Mouse (Mus musculus) kidney, postnatal 36 days (tissue): ENCODE results near the gene Scrn1.
A peak's percentile ranks its signal among the peaks of the same experiment; 100 is the strongest.

Source experiments
- DNase-seq, 2 experiments: peaks; one replicate each; pipeline ENCODE4 v3.0.0; 2021 to 2022; ENCODE audit warnings: mixed read lengths in 2 of 2

The Scrn1 gene

DNA sequence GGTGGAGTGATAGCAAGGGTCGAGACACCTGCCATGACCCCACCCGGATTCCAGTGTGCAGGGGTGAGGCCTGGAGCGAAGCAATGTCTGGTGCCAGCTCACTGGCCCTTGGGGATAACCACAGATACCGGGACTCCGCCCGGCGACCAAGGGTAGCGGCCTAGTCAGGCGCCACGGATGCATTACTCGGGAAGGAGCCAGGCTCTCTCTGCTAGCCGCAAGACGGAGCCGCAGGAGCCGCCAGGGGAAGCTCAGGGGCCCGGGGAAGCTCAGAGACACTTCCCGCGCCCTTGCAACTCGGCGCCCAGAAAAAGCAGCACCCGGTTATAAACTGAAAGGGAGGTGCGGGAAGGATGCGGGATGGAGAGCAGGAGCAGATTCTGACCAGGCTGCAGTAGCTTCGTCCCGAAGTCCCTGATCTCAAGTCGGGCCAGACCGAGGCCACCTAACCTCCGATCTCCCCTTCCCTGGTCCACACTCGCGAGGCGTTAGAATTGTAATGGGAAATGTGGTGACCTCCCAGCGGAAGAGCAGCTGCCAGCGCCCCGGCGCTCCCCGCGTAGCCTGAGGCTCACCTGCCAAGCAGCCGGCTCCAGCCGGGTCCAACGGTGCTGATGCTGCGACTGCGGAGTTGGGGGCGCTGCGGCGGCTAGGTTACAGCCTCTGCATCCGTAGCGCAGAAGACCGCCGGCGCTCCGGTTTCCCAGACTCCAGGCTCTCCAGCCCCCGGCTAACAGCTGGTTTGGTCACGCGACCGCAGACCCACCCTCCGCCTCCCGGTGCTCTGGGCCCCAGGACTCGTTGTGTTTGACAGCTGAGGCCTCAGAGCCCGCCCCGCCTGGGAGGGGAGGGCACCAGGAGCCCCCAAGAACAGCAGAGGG lies at the start of gene Scrn1:
Gene Scrn1, minus strand, starts transcription at position 825 of the 881 bp plus-strand sequence.
- DNase-seq = peak; percentile 37 to 52

DNA sequence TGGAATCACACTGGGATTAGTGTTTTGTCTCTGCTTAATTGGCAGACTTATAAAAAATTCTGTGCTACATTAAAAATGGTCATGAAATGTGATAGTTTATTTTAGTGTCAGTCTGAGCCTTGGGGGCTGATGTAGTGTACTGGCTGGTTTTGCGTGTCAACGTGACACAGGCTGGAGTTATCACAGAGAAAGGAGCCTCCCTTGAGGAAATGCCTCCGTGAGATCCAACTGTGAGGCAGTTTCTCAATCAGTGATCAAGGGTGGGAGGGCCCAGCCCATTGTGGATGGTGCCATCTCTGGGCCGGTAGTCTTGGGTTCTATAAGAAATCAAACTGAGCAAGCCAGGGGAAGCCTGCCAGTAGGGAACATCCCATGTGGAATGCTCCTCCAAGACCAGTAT lies 40.0 kb upstream of the Scrn1 start:
- DNase-seq = no peak

DNA sequence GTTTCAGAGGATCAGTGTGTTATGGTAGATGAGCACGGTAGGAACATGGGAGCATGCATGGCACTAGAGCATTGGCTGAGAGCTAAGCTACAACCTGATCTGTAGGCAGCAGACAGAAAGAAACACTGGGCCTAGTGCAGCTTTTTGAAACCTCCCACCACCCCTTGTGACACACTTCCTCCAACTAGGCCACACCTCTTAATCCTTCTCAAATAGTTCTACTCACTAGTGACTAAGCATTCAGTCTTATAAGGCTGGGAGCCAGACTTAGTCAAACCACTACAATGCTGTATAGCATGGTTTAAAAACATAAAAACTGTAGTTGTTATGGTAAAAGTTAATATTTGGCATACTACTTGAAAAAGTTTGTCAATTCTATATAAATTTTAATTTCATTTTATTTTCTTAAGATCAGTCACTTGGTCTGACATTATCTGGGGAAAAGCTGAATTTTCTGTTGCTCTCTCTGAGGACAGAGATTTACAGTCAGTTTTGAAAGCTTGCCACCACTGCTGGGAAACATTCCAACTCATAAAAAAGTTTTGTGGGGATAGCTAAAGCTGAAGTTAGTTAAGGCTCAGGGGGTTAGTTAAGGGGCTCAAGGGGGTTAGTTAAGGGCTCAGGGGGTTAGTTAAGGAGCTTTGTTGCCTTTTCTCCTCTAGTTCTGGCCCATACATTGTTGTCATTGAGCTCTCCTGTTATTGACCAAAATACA lies 37.9 kb upstream of the Scrn1 start:
- DNase-seq = peak in 1 of 2 experiments; percentile 60

DNA sequence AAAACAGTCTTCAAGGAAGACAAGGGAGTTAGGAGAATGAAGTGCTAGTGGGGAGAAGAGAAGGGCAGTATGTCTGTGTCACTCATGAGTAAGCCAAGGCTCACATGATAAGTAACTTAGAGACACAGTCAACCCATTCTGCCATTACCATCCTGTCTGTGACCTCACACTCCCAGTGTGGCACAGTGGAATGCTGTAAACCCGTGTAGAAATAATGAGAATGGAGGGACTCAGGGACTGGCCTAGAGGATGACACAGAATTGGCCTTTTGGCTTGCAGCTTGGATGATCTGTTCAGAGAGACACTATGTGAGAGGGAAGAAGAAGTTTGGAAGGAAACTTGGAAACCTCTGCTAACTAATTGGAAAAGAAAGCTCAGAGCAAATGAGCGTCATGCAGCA lies 36.6 kb upstream of the Scrn1 start:
- DNase-seq = no peak

DNA sequence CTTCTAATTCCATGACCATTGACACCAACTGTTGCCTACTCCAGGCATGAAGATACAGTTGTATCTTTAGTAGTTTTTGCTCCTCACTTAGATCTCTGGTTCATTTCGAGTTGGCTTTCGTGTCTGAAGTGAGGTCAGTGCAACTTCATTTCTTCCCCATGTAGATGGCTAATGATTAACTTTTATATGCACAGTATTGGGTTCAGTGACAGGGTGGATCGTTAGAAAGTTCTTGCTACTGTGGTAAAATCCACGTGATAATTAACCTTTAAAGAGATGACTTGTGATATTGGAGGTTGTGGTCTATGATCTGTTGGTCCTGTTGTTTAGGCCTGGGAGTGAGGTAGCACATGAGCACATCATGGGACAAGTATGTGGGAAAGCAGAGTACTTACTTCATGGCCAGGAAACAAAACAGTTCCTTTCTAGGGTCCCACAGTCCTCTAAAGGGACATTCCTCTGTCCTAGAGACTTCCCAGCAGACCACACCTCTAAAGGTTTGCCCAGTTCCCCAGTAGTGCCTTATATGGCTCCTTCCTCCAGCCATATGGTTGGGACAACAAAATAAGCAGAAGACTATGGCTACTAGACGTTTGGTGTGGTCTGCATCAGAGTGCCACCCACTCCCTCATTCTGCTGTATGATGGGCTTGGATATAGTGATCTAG lies 34.5 kb upstream of the Scrn1 start:
- DNase-seq = no peak

DNA sequence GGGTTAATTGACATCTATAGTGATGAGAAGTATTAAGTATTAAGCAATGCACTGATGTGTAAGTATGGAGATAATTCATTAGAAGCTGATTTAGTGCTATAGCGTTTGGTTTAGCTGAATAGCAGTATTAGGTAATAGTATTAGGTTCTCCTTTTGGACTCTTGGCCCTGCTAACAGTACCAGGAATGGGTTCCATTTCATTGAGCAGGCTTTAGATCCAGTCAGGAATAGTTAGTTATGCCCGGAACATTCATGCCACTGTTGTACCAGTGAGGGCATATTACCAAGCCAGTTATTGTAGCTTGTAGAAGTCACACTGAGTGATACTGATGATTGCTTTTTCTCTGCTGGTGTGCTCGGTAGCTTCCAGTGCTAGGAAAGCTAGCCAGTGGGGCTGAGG lies 31.4 kb upstream of the Scrn1 start:
- DNase-seq = peak in 1 of 2 experiments; percentile 53

DNA sequence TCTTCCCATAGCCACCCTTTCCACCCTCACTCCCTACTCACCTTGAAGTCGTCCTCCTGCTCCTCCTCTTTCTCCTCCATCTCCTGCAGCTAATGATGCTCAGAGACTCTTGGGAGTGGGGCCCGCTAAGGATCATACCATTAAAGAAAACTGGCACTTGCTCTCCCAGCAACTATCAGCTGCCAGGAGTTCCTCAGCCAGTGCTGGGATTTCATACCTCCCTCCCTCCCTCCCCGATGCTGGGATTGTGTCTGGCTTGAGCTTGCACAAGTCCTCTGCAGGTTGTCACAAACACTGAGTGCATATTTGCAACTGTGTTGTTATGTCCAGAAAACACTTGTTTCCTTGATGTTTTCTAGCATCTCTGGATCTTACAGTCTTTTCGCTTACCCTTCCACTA lies 30.9 kb upstream of the Scrn1 start, which contains the start of gene Fkbp14:
Gene Fkbp14, minus strand, starts transcription at position 101 of the 400 bp plus-strand sequence.
- no peak for DNase-seq

DNA sequence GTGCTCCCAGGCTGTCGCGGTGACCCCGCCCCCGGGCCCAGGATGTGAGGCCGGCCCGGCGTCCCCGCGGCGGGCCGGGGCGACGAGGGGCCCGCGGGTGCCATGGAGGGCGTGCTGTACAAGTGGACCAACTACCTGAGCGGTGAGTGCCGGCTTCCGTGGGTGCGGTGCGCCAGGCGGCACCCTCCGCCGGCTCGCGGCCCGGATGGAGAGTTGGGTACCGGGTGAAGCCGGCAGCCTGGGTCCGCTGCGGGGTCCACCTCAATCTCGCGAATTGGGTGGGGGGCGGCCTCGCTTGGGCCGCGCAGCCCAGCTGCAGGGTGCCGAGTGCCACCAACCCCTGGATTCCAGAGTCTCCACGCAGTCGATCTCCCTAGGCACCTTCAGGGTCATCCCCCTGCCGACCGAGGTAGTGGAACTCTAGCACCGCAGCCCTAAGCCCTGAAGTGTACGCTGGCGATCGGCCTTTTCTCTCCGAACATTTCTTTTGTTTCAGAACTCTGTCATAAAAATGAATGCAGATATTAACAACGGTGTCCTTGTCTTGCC lies 29.1 kb upstream of the Scrn1 start:
- DNase-seq = no peak

DNA sequence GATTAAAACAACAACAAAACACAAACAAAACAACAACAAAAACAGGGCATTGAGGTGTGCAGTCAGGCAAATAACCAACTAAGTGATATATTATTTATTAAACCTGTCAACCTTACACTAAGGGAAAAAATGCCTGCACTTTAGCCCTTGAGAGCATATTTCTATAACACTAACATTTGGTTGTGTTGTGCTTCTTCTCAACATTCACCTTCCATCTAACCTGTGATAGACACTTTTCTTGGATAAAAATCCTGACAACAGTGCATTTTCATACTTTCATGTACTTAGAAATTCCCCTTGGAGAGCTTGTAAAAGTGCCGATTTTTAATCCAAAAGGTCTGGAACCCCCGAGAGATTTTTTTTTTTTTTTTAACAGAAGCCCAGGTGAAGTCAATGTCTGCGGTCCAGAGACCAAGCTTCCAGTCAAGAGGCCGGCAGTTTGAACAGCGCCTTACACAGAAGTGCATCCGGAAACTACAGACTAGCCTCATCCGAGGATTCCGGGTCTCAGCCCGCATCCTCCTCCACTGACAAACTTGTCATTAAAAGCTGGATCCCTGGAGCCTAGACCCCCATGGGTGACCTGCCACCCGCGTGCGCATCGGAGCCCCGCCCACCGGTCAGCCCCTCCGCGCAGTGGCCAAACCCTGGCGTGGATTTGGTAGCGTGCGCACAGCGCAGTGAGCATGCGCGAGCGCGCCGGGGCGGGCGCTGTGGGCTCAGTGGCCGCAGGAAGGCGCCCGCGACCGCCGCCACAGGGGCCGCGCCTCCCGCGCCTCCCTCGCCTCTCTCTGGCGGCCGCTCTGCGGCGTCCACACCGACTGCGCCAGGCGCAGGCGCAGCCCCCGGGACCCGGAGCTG lies 28.4 kb upstream of the Scrn1 start, which contains the start of gene Plekha8:
Gene Plekha8, plus strand, starts transcription at position 643 of the 861 bp plus-strand sequence.
- DNase-seq = peak; percentile 94 to 98

DNA sequence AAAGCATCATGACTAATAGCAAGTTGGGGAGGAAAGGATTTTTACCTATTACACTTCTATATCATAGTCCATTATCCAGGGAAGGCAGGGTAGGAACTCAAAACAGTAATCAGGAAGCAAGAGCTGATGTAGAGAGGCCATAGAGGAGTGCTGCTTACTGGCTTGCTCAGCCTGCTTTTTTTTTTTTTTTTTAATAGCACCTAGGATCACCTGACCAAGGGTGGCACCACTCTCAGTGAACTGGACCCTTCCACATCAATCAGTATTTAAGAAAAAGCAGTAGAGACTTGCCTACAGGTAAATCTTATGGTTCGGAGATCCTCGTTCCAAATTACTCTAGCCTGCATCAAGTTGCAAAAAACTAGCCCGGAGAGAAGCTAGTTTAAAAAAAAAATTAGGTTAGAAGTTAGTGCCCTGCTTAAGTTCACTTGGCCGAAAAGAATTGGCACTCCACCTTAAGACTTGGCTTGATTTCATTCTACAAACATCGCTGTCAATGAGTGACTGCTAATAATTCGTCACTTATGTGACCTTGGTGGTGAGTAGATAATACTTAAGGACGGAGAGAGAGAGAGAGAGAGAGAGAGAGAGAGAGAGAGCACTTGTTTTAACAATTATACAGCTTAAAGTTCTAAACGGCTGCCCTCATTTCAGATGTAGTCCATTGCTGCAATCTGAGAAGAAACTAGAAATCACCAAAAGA lies 27.6 kb upstream of the Scrn1 start:
- DNase-seq = peak; percentile 40 to 69

DNA sequence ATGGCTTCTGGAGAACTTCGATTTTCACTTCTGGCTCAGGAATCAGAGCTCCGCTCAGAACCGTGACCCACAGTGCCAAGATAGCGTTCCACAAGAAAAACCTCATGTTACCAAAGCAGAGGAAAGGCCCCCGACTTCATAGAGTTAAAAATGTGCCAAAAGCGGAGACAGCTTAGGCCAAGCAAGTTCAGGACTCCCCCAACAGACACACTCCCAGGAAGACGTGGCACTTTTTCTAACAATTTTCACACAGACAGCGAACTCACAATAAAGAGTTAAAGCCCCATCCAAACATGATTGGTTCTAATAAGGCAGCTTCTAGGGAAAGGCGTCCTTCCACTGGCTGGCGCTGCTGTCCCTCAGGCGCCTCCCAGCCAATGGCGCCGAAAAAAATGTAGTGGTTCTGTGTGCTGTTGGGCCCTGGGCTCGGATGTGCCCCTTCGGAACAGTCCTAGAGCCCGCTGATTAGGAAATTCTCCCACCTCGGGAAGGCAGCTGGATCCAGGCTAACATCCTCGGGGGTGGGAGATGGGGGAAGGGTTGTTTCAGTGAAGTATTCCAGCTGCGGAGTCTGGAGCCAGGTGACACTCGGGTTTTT lies 26.7 kb upstream of the Scrn1 start:
- peak; percentile 96 to 97 for DNase-seq

DNA sequence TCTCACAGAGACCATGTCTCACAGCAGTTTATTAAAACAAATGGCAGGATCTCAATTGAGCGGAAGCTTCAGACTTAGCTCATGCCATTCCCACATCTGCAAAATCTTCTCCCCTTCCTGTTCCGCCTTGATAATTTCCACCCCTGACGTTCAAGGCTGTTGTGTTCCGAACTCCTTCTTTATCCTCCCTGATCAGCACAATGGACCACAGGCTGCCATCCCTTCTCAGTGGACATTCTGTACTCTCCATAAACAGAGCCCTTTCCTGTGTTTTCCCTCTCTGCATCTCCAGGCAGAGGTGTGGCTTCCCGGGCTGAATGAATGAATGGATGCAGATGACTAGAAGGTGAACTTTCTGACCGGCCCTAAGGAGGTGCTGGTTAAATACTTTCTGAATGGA lies 25.5 kb upstream of the Scrn1 start:
- no peak for DNase-seq

DNA sequence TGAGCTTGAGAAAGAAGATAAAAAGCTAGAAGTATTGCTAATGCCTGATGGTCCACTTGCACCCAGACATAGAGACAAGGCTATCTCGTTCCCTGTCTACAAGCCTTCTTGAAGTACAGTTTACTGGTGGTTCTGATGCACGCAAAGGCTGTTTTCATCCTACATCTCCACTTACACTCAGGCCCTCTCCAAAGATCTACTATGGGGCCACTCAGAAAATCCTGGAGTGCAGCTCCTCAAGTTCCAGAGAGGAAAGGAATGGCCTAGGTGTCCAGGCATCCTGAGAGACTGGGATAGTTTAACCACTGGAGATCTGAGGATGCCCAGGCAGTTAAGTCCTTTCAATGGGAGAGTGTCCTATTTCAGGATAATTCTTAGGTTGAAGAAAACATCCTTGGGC lies 24.4 kb upstream of the Scrn1 start:
- no peak for DNase-seq

DNA sequence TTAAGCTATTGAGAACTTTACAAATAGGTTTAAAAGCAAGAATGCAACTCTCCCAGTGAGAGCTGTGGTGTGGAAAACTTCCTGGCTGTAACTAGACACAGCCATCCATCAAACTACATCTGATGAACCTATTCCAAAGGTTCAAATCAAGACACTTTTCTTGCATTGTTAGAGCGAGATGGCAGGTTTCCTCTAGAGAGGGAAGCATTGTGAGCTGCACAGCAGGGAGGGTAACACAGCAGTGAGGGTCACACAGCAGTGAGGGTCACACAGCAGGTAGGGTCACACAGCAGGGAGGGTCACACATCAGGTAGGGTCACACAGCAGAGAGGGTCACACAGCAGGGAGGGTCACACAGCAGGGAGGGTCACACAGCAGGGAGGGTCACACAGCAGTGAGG lies 21.9 kb upstream of the Scrn1 start:
- no peak for DNase-seq

DNA sequence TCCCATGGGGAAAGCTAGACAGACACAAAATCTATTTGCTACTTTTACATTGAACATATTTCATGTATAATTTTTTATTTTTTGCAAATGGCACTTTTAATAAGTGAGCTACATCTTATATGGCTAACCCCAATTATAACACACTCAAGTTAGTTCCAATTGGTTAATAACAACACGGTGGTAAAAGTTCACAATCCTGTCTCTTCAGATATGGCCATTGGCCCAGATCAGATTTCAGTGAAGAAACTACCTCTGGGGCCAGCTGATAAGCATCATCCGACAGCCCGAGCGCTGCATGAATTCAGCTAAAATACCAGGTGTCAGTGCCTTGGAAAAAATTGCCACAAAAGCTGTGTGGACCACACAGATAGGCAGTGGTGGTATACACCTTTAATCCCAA lies 21.4 kb upstream of the Scrn1 start:
- no peak for DNase-seq

DNA sequence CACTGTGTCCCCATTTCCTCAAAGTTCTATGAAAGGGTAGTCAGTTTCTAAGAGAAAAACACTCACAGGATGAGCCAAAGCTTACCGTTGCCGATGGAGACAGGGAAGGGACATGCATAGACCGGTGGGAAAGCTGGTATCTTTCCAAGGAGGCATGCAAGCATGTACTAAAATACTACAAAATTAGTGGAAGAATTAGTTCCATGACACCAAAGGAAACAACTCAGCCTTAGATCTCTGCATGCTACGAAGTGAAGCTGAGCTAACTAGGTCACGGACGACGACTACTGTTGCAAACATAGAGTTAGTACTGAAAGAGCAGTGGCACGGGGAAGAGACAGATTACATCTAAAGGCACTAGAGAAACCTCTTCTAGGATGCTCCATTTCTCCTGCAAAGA lies 20.6 kb upstream of the Scrn1 start:
- DNase-seq = no peak

DNA sequence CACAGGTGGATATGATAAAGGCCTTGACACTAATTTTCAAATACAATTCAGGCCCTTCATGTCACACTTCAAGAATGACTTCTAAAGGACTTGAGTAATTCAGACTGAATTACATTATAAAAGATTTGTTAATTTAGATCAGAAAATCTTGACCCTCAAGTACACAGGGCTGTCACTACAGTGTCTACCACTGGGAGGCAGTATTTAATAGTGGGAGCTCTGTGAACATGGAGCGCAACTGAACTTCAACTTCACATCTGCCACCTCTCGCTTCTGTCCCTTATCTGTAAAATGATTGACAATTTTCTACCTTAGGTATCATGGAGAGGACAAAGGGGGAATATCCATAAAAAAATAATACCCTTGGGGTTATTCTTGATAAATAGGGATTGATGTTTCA lies 19.9 kb upstream of the Scrn1 start:
- peak; percentile 68 to 77 for DNase-seq

DNA sequence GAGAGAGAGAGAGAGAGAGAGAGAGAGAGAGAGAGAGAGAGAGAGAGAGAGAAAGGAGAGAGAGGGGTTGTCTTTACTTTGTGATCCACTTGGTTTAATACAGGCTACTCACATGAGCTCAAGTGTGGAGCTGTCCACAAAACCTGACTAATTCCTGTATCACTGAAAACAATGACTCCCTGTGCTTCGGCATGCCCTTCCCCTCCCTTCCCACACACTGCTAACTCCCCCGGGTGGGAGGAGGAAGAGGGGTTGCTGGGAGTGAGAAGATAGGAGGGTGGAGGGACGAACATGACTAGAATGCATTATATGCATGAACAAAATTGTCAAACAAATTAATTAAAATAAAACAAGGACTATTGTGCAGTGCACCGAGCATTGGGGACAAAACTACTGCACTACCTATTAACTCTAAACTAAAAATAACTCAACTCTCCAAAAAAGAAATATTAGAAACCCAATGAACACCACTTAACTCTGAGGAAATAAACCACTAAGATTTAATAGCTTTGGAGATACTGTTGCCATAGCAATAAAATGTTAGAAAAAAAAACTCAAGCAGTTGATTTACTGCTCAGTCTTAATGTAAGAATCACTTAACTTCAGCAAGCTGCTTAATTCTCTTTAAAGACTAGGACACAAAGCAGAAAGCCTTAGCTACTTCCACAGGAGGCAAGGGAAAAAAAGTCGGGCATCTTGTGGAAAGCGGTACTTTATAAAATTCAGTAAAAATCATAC lies 7.1 kb upstream of the Scrn1 start:
- DNase-seq = no peak

DNA sequence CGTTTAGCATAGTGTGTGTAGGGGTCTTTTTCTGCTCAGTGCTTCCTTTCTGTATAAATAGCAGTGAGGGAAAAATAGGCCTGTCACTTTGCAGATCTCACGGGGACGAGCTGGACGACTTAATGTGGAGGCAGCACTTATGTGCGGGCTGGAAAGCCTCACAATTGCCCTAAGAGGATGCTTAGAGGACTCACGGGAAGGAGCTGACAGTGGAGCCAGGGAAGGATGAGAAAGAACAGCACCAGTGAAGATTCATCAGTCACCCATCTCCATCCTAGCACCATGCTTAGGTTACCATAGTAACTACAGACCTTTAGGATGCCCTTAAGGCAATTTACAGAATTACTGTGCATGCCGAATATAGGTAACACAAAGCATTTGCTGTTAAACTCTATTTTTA lies 3.5 kb upstream of the Scrn1 start:
- no peak for DNase-seq

DNA sequence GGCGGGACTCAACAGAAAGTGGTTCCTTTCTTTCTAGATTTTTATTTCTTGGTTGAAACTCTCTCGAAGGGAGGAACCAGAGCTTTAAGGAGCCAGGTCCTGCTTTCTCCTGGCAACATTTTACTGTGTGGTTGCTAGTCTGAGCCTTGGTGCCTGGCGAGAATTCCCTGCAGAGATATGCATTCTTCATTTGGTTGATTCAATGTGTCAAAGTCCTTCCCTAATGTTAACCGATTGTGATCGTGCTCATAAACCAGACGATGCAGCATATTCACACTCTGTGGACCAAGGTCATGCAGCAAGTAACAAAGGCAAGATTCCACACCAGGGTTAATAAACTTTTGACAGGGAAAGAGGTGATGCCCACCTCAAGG lies 244 bp upstream of the Scrn1 start:
- DNase-seq = no peak
